Mouse (Mus musculus) cerebral cortex, adult 2 months (tissue): ENCODE measurements around the gene Rpl18a.

ENCODE experiments used
- WGBS: fragments of 180-500 bp; shearing (Covaris S2); methylation state at CpG from one replicate; pipeline ENCODE4 v1.1.7; 2018; 5-methylcytosine and 5-hydroxymethylcytosine counted together

The Rpl18a gene

GRCm38 (mm10) chr8:70880126-70880525 lies 17.1 kb downstream of the Rpl18a start:
- 15% methylated on average over 4 of the region's 4 CpGs for WGBS

GRCm38 (mm10) chr8:70879500-70879899 lies 17.7 kb downstream of the Rpl18a start:
- WGBS: 54% methylated on average over 4 of the region's 4 CpGs

- 60% methylated on average over 2 of the region's 2 CpGs for WGBS
Observed at GRCm38 (mm10) chr8:70878178-70878577, 19.0 kb downstream of the Rpl18a start.

GRCm38 (mm10) chr8:70876382-70876781 lies 20.8 kb downstream of the Rpl18a start:
- WGBS: 68% methylated on average over 4 of the region's 4 CpGs

GRCm38 (mm10) chr8:70874441-70874840 lies 22.8 kb downstream of the Rpl18a start:
- 93% methylated on average over 13 of the region's 13 CpGs for WGBS

- 2% methylated on average over 46 of the region's 46 CpGs for WGBS
Observed at GRCm38 (mm10) chr8:70873364-70873985, 23.7 kb downstream of the Rpl18a start, which contains the start of gene Ccdc124. Ccdc124 (minus strand) TSS chr8:70873935.

- WGBS: 2% methylated on average over 31 of the region's 31 CpGs
Observed at GRCm38 (mm10) chr8:70872643-70873363, 24.4 kb downstream of the Rpl18a start.

GRCm38 (mm10) chr8:70871195-70871807 lies 25.9 kb downstream of the Rpl18a start:
- 84% methylated on average over 5 of the region's 5 CpGs for WGBS

- 23% methylated on average over 16 of the region's 16 CpGs for WGBS
Observed at GRCm38 (mm10) chr8:70869601-70870041, 27.6 kb downstream of the Rpl18a start.

GRCm38 (mm10) chr8:70869199-70869571 lies 28.0 kb downstream of the Rpl18a start:
- 54% methylated on average over 5 of the region's 5 CpGs for WGBS

GRCm38 (mm10) chr8:70868559-70869198 lies 28.5 kb downstream of the Rpl18a start:
- 43% methylated on average over 40 of the region's 40 CpGs for whole genome bisulfite sequencing

- WGBS: 84% methylated on average over 7 of the region's 7 CpGs
Observed at GRCm38 (mm10) chr8:70866566-70866965, 30.6 kb downstream of the Rpl18a start.

GRCm38 (mm10) chr8:70866001-70866520 lies 31.2 kb downstream of the Rpl18a start:
- 8% methylated on average over 12 of the region's 12 CpGs for WGBS

- under 1% methylated on average over 46 of the region's 46 CpGs for WGBS
Observed at GRCm38 (mm10) chr8:70865350-70866000, 31.7 kb downstream of the Rpl18a start.

GRCm38 (mm10) chr8:70864712-70865221 lies 32.4 kb downstream of the Rpl18a start:
- 4% methylated on average over 24 of the region's 24 CpGs for WGBS

GRCm38 (mm10) chr8:70863956-70864711 lies 33.1 kb downstream of the Rpl18a start:
- WGBS: 2% methylated on average over 46 of the region's 46 CpGs

GRCm38 (mm10) chr8:70862824-70863641 lies 34.2 kb downstream of the Rpl18a start, which contains the start of gene Kcnn1:
Kcnn1 (minus strand) TSS chr8:70863258.
- WGBS: 2% methylated on average over 55 of the region's 55 CpGs

GRCm38 (mm10) chr8:70857516-70857915 lies 39.7 kb downstream of the Rpl18a start:
- WGBS: 32% methylated on average over 4 of the region's 4 CpGs

- 5% methylated on average over 33 of the region's 33 CpGs for WGBS
Observed at GRCm38 (mm10) chr8:70856541-70857197, 40.5 kb downstream of the Rpl18a start.
